ENCODE assay signal across 9 mouse cellular contexts in the genomic region with DNA sequence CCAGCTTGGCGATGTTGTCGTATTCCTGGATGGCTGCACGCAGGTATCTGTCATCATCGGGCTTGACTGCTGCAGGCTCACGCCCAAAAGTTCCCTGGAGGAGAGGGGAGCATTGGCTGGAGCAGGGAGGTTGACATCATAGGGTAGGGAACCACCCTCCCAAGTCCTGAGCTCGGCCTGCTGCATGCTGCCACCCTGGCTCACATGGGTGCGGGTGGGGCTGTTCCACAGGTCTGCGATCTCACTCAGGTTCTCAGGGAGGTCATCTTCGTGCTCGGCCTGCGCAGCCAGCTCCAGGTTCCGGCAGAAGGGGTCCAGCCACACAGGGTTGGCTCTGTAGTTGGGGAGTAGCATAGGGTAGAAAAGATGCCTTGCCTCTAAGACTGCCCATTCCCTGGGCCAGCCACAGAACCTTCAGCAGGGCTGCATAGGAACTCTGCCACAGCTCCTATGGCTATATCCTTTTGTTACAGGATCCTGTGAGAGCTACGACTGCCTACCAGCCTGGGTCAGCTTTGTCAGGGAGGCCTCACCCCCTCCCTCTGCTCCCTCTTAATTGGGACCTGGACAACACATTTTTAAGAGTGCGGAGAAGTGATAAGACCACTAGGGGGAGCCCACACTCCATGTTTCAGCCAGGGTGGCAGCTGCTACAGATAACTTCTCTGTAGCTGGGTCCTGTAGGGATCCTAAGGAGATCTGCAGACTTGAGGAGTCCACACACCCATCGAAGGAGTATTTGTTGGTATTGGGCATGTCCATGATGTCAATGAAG. TPM values are rescaled to one million over a fixed set of nuclear protein-coding genes. Genes with fewer than 3 reads are reported as not detected.
DNase-seq lines count a peak whose midpoint lies in the region; ATAC-seq and TF ChIP-seq lines count a peak whose summit lies in the region.
"Had no signal": no experiment of that assay in that cellular context is flagged by ENCODE, and none has a peak within 500 bp of the region (broad histone marks: within the 10 kb centered on the region; RNA-seq: fewer than 3 reads in every experiment).

No protein-coding gene starts in this region.

- no peaks in the 10 kb centered on the region for H3K79me2 ChIP-seq in heart, adult 2 months (replicated peaks; ENCODE audit: control insufficient read depth, insufficient read depth, low read length)

- no peaks in the 10 kb centered on the region for H3K27me3 ChIP-seq in embryonic facial prominence, embryonic 11.5 days (ENCODE audit: control insufficient read depth, insufficient read depth, low read length)
- H3K27me3 ChIP-seq in heart, adult 2 months (ENCODE audit: control insufficient read depth, insufficient read depth, low read length) = no peaks in the 10 kb centered on the region
- H3K27me3 ChIP-seq in kidney, adult 2 months (replicated peaks; ENCODE audit: control insufficient read depth, insufficient read depth, low read length) = no peaks in the 10 kb centered on the region
- H3K27me3 ChIP-seq in liver, embryonic 13.5 days = no peaks in the 10 kb centered on the region
- no peaks in the 10 kb centered on the region for H3K27me3 ChIP-seq in neural tube, embryonic 11.5 days (ENCODE audit: control insufficient read depth, insufficient read depth, low read length)
- H3K27me3 ChIP-seq in stomach, embryonic 16.5 days (ENCODE audit: control insufficient read depth, insufficient read depth, low read length) = no peaks in the 10 kb centered on the region

- TF ChIP-seq EP300 in heart, adult 2 months (IDR thresholded peaks at IDR 0.05; ENCODE audit: insufficient read depth, low read depth, low read length) = peak; percentile 89

- H3K9ac ChIP-seq in embryonic facial prominence, embryonic 11.5 days (replicated peaks; ENCODE audit: low read length) = no peak overlapping the region
- no peak overlapping the region for H3K9ac ChIP-seq in heart, adult 2 months (ENCODE audit: low read depth, low read length)
- H3K9ac ChIP-seq in liver, embryonic 13.5 days = no peak overlapping the region
- no peak overlapping the region for H3K9ac ChIP-seq in neural tube, embryonic 11.5 days (ENCODE audit: low read length)
- no peak overlapping the region for H3K9ac ChIP-seq in stomach, embryonic 16.5 days (ENCODE audit: low read length)

- TF ChIP-seq POLR2A in heart, adult 2 months (IDR thresholded peaks at IDR 0.05; ENCODE audit: insufficient read depth, low read depth, low read length) = no peak
- no peak for TF ChIP-seq POLR2A in kidney, adult 2 months (IDR thresholded peaks at IDR 0.05; ENCODE audit: low read depth, low read length)

- H3K36me3 ChIP-seq in embryonic facial prominence, embryonic 11.5 days (replicated peaks; ENCODE audit: control insufficient read depth, insufficient read depth, low read depth, low read length) = peaks cover 2% of the 10 kb centered on the region
- H3K36me3 ChIP-seq in heart, adult 2 months (ENCODE audit: control insufficient read depth, insufficient read depth, low read length) = no peaks in the 10 kb centered on the region
- peaks cover 1% of the 10 kb centered on the region; the same call in 1 of the 2 replicates for H3K36me3 ChIP-seq in kidney, adult 2 months (ENCODE audit: control insufficient read depth, insufficient read depth, low read length)
- H3K36me3 ChIP-seq in liver, embryonic 13.5 days = peaks cover 33% of the 10 kb centered on the region
- H3K36me3 ChIP-seq in neural tube, embryonic 11.5 days (ENCODE audit: control insufficient read depth, insufficient read depth, low read length) = peaks cover 9% of the 10 kb centered on the region; the same call in 1 of the 2 replicates
- H3K36me3 ChIP-seq in stomach, embryonic 16.5 days (ENCODE audit: control insufficient read depth, insufficient read depth, low read length) = peaks cover 20% of the 10 kb centered on the region

- no peak overlapping the region for H3K4me3 ChIP-seq in embryonic facial prominence, embryonic 11.5 days (ENCODE audit: low read depth, low read length)
- H3K4me3 ChIP-seq in heart, adult 2 months = no peak overlapping the region
- H3K4me3 ChIP-seq in kidney, adult 2 months (ENCODE audit: insufficient read depth, low read depth, low read length) = no peak overlapping the region
- H3K4me3 ChIP-seq in liver, embryonic 13.5 days (replicated peaks) = no peak overlapping the region
- H3K4me3 ChIP-seq in neural tube, embryonic 11.5 days (ENCODE audit: low read depth, low read length) = no peak overlapping the region
- H3K4me3 ChIP-seq in stomach, embryonic 16.5 days (replicated peaks; ENCODE audit: low read length) = no peak overlapping the region
- H3K4me3 ChIP-seq: erythroblast, embryonic 14.5 days had no signal

- no peaks in the 10 kb centered on the region for H3K9me3 ChIP-seq in embryonic facial prominence, embryonic 11.5 days (replicated peaks; ENCODE audit: control insufficient read depth, low read length)
- no peaks in the 10 kb centered on the region for H3K9me3 ChIP-seq in liver, embryonic 13.5 days (replicated peaks)
- H3K9me3 ChIP-seq in neural tube, embryonic 11.5 days (ENCODE audit: control insufficient read depth, low read length) = no peaks in the 10 kb centered on the region
- H3K9me3 ChIP-seq in stomach, embryonic 16.5 days (replicated peaks; ENCODE audit: control insufficient read depth, low read length) = no peaks in the 10 kb centered on the region

- peak; percentile 93 for TF ChIP-seq CTCF in heart, adult 2 months (IDR thresholded peaks at IDR 0.05)
- peak; percentile 85 for TF ChIP-seq CTCF in kidney, adult 2 months (conservative IDR thresholded peaks at IDR 0.05; ENCODE audit: insufficient read depth, insufficient read length, low read depth, low read length)

- WGBS in embryonic facial prominence, embryonic 11.5 days = 69% methylated on average over 15 of the region's 15 CpGs
- 57% methylated on average over 15 of the region's 15 CpGs for WGBS in heart, adult 2 months
- 60% methylated on average over 15 of the region's 15 CpGs for WGBS in kidney, adult 2 months
- 58% methylated on average over 15 of the region's 15 CpGs for WGBS in liver, embryonic 13.5 days (ENCODE audit: insufficient replicate concordance)
- 68% methylated on average over 15 of the region's 15 CpGs for WGBS in neural tube, embryonic 11.5 days
- 58% methylated on average over 15 of the region's 15 CpGs for WGBS in stomach, embryonic 16.5 days

- no peak overlapping the region for H3K4me2 ChIP-seq in embryonic facial prominence, embryonic 11.5 days (ENCODE audit: low read depth, low read length)
- no peak overlapping the region for H3K4me2 ChIP-seq in liver, embryonic 13.5 days
- H3K4me2 ChIP-seq in neural tube, embryonic 11.5 days (ENCODE audit: low read depth) = no peak overlapping the region
- no peak overlapping the region for H3K4me2 ChIP-seq in stomach, embryonic 16.5 days (ENCODE audit: low read depth, low read length)

- peak; percentile 89 for DNase-seq in CD4-positive, CD25-positive, alpha-beta regulatory T cell, adult 2 months (ENCODE audit: low read depth, low spot score)
- DNase-seq in adrenal gland, postnatal 25 days = peak; percentile 69
- peak; percentile 89 for DNase-seq in embryonic facial prominence, embryonic 11.5 days (ENCODE audit: low spot score)
- DNase-seq in heart, adult 2 months = peak; percentile 70
- DNase-seq in kidney, adult 2 months = peak; percentile 77
- DNase-seq in liver, embryonic 13.5 days = peak; percentile 62
- peak; percentile 81 for DNase-seq in neural tube, embryonic 11.5 days (ENCODE audit: low spot score)

- ATAC-seq in embryonic facial prominence, embryonic 11.5 days (replicated peaks; ENCODE audit: insufficient number of reproducible peaks, low FRiP score, low TSS enrichment, low read depth) = peak; percentile 66
- ATAC-seq in liver, embryonic 13.5 days (ENCODE audit: low read depth) = peak; percentile 60
- peak; percentile 73 for ATAC-seq in neural tube, embryonic 11.5 days (ENCODE audit: insufficient read depth, low FRiP score, low TSS enrichment)
- peak; percentile 77 for ATAC-seq in stomach, embryonic 16.5 days (ENCODE audit: insufficient read depth, low FRiP score)

- H3K27ac ChIP-seq in embryonic facial prominence, embryonic 11.5 days (replicated peaks; ENCODE audit: low read depth, low read length) = no peak overlapping the region
- H3K27ac ChIP-seq in heart, adult 2 months = no peak overlapping the region
- no peak overlapping the region for H3K27ac ChIP-seq in kidney, adult 2 months (ENCODE audit: insufficient read depth, low read depth, low read length)
- no peak overlapping the region for H3K27ac ChIP-seq in liver, embryonic 13.5 days
- no peak overlapping the region for H3K27ac ChIP-seq in neural tube, embryonic 11.5 days (ENCODE audit: low read depth, low read length)
- no peak overlapping the region for H3K27ac ChIP-seq in stomach, embryonic 16.5 days (ENCODE audit: low read length)

- intact Hi-C loops in heart, adult 2 months (cut with DNase I) = loop anchor here (1.0 to 2.0 kb wide), 5 partner anchors 42 to 456 kb away; a partner anchor contains a TSS

- H3K4me1 ChIP-seq in embryonic facial prominence, embryonic 11.5 days (ENCODE audit: control insufficient read depth, insufficient read depth, low read length) = no peaks in the 10 kb centered on the region
- no peaks in the 10 kb centered on the region for H3K4me1 ChIP-seq in heart, adult 2 months (ENCODE audit: control insufficient read depth, insufficient read depth, low read length)
- no peaks in the 10 kb centered on the region for H3K4me1 ChIP-seq in kidney, adult 2 months (ENCODE audit: control insufficient read depth, insufficient read depth, low read length)
- H3K4me1 ChIP-seq in liver, embryonic 13.5 days (replicated peaks) = no peaks in the 10 kb centered on the region
- H3K4me1 ChIP-seq in neural tube, embryonic 11.5 days (ENCODE audit: control insufficient read depth, insufficient read depth, low read length) = no peaks in the 10 kb centered on the region
- H3K4me1 ChIP-seq in stomach, embryonic 16.5 days (ENCODE audit: control insufficient read depth, insufficient read depth, low read length) = no peaks in the 10 kb centered on the region

RNA-seq across cellular contexts. Expression of a gene that starts 27.6 kb away (rescaled TPM):
- total RNA-seq in adrenal gland, postnatal 25 days (2021) = 910 and 984 TPM in 2 replicates
- 64.2 and 74.4 TPM in 2 replicates for polyA plus RNA-seq in embryonic facial prominence, embryonic 11.5 days (2014; fragmentation: Nextera tagmentation; extraction: Ambion mirVana)
- total RNA-seq in heart, adult 2 months (2021) = 1,000 to 10,000 TPM; 1,146 to 1,291 TPM
- 1,270 and 1,818 TPM in 2 replicates for polyA plus RNA-seq in heart, adult 2 months (2012; rRNA removed)
- 1,603 and 1,750 TPM in 2 replicates for polyA plus RNA-seq in kidney, adult 2 months (2012; rRNA removed)
- 52.6 and 54.5 TPM in 2 replicates for polyA plus RNA-seq in liver, embryonic 13.5 days (2015; fragmentation: Nextera tagmentation; extraction: Ambion mirVana)
- polyA plus RNA-seq in neural tube, embryonic 11.5 days (2014; fragmentation: Nextera tagmentation; extraction: Ambion mirVana) = 79.6 and 84.2 TPM in 2 replicates
- polyA plus RNA-seq in stomach, embryonic 16.5 days (2015; fragmentation: Nextera tagmentation; extraction: Ambion mirVana) = 194 and 198 TPM in 2 replicates

RNA-seq across cellular contexts. Expression of a gene that starts 41.6 kb away (rescaled TPM):
- total RNA-seq in adrenal gland, postnatal 25 days (2021) = 6.3 and 11.3 TPM in 2 replicates
- polyA plus RNA-seq in embryonic facial prominence, embryonic 11.5 days (2014; fragmentation: Nextera tagmentation; extraction: Ambion mirVana) = 1.7 and 2.6 TPM in 2 replicates
- 10 to 100 TPM; 14.9 to 20.9 TPM for total RNA-seq in heart, adult 2 months (2021)
- polyA plus RNA-seq in heart, adult 2 months (2012; rRNA removed) = 28.1 and 39.7 TPM in 2 replicates
- 15.7 and 20.8 TPM in 2 replicates for polyA plus RNA-seq in kidney, adult 2 months (2012; rRNA removed)
- polyA plus RNA-seq in liver, embryonic 13.5 days (2015; fragmentation: Nextera tagmentation; extraction: Ambion mirVana) = 3.7 and 4.9 TPM in 2 replicates
- 1.6 and 3.7 TPM in 2 replicates for polyA plus RNA-seq in neural tube, embryonic 11.5 days (2014; fragmentation: Nextera tagmentation; extraction: Ambion mirVana)
- polyA plus RNA-seq in stomach, embryonic 16.5 days (2015; fragmentation: Nextera tagmentation; extraction: Ambion mirVana) = 6.6 and 8.5 TPM in 2 replicates
